Mouse (Mus musculus) lung, embryonic 16.5 days (tissue): ENCODE measurements around the gene Tnpo2. TPM values are rescaled to one million over a fixed set of nuclear protein-coding genes. Genes with fewer than 3 reads are reported as not detected.

ENCODE experiments used
- ATAC-seq: fragments of 200-750 bp; cut with Nextera tagmentation; 2 replicates; pipeline ENCODE4 v1.8.0; 2017; ENCODE audit warnings: low read depth, mild to moderate bottlenecking, moderate library complexity
- H3K27ac ChIP-seq: fragments of 300-500 bp; sonication (generic); 2 replicates; pipeline ENCODE4 v1.5.1; 2014; ENCODE audit warnings: mild to moderate bottlenecking, control low read depth, low read length
- H3K27me3 ChIP-seq: fragments of 300-500 bp; sonication (generic); 2 replicates; pipeline ENCODE4 v1.6.1; 2014; ENCODE audit warnings: low read depth, low read length, mixed read lengths; ENCODE audit not compliant: control insufficient read depth, insufficient read depth
- H3K36me3 ChIP-seq: fragments of 300-500 bp; sonication (generic); 2 replicates; pipeline ENCODE4 v1.6.1; 2014; ENCODE audit warnings: low read length; ENCODE audit not compliant: control insufficient read depth, insufficient read depth
- H3K4me1 ChIP-seq: fragments of 300-500 bp; sonication (generic); replicated peaks from 2 replicates; pipeline ENCODE4 v1.6.1; 2014; ENCODE audit warnings: low read length, mixed read lengths; ENCODE audit not compliant: control insufficient read depth, insufficient read depth
- H3K4me2 ChIP-seq: fragments of 300-500 bp; sonication (generic); 2 replicates; pipeline ENCODE4 v1.6.1; 2014; ENCODE audit warnings: low read depth, low read length, control low read depth
- H3K4me3 ChIP-seq: fragments of 300-500 bp; sonication (generic); 2 replicates; pipeline ENCODE4 v1.5.1; 2014; ENCODE audit warnings: mild to moderate bottlenecking, low read length, control low read depth
- H3K9ac ChIP-seq: fragments of 300-500 bp; sonication (generic); 2 replicates; pipeline ENCODE4 v1.6.1; 2014; ENCODE audit warnings: low read length, control low read depth
- H3K9me3 ChIP-seq: fragments of 300-500 bp; sonication (generic); 2 replicates; pipeline ENCODE4 v1.6.1; 2016; ENCODE audit warnings: low read length; ENCODE audit not compliant: control insufficient read depth
- WGBS: fragments of 180-500 bp; shearing (Covaris S2); extraction: QIAGEN DNeasy Blood & Tissue Kit; methylation state at CpG from one replicate; pipeline ENCODE4 v1.1.7; 2014; 5-methylcytosine and 5-hydroxymethylcytosine counted together
- polyA plus RNA-seq: library from polyadenylated mRNA; unstranded; fragments of >200 nt; fragmentation: Nextera tagmentation; extraction: Ambion mirVana; gene quantifications from 2 replicates; pipeline ENCODE4 v1.2.1, GENCODE M21; 2015

Tnpo2 gene
- polyA plus RNA-seq, 1 experiment from 2014 or later, result 29.5 TPM

DNA sequence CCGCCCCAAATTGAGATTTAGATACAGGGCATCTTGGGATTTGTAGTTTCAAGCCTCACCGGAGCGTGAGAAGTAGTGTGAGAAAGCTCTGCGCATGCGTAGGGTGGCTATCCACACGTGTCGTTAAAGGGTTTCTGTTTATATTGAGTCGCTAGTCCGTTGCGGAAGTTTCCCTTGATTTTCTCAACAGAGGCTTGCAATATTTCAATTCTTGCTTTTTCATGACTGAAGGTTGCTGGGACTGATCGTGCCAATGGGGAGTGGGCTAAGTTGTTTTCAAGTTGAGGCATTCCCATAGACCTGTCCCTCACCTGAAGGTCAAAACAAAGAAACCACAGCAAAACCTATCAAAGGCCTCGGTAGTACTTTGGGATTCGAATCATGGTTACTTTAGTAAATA lies 2.0 kb upstream of the Tnpo2 start:
- no peak for ATAC-seq
- Histone ChIP-seq H3K27me3 (no peaks in the 10 kb centered on the region), H3K4me1 (peaks cover 15% of the 10 kb centered on the region), H3K4me3 (peak overlapping the region; percentile 83), H3K36me3 (peaks cover 30% of the 10 kb centered on the region), H3K4me2 (peak overlapping the region; percentile 91), H3K9me3 (no peaks in the 10 kb centered on the region), H3K27ac (peak overlapping the region; percentile 50; the same call in 1 of the 2 replicates), H3K9ac (peak overlapping the region; percentile 94)
- under 1% methylated on average over 13 of the region's 13 CpGs for WGBS

GRCm38 (mm10) chr8:85035165-85035727 lies 1.5 kb upstream of the Tnpo2 start:
- Histone ChIP-seq H3K27ac (peak overlapping the region; percentile 100), H3K36me3 (peaks cover 27% of the 10 kb centered on the region), H3K27me3 (no peaks in the 10 kb centered on the region), H3K4me2 (peak overlapping the region; percentile 91), H3K9me3 (no peaks in the 10 kb centered on the region), H3K4me1 (peaks cover 15% of the 10 kb centered on the region), H3K9ac (peak overlapping the region; percentile 94), H3K4me3 (peak overlapping the region; percentile 83)
- ATAC-seq, result no peak
- 4% methylated on average over 12 of the region's 12 CpGs for WGBS

- peak; percentile 12 for ATAC-seq
- WGBS, result under 1% methylated on average over 15 of the region's 15 CpGs
- Histone ChIP-seq H3K27ac (peak overlapping the region; percentile 100), H3K4me2 (peak overlapping the region; percentile 91), H3K4me1 (peaks cover 15% of the 10 kb centered on the region), H3K9me3 (no peaks in the 10 kb centered on the region), H3K27me3 (no peaks in the 10 kb centered on the region), H3K36me3 (peaks cover 28% of the 10 kb centered on the region), H3K4me3 (peak overlapping the region; percentile 83), H3K9ac (peak overlapping the region; percentile 94)
These were observed 896 bp upstream of the Tnpo2 start for GRCm38 (mm10) chr8:85035728-85036310.

DNA sequence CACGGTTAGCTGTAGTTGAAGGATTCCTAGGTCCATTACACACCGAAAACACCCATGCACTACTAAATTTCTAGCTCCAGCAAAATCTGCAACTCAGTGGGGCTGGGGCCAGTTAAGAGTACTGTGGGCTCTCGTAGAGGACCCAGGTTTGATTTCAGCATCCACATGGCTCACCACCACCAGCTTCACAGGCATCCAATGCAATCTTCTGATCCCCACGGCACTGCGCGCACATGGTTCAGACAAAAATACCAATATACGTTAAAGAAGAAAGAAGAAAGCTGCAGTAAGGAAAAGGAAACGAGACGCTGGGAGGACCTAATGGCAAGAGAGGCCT lies 366 bp upstream of the Tnpo2 start:
- peaks cover 29% of the 10 kb centered on the region for H3K36me3 ChIP-seq

GRCm38 (mm10) chr8:85037366-85037680 lies 608 bp downstream of the Tnpo2 start:
- H3K4me1 ChIP-seq, result peaks cover 15% of the 10 kb centered on the region
- H3K27ac ChIP-seq, result peak overlapping the region; percentile 100
- H3K27me3 ChIP-seq, result no peaks in the 10 kb centered on the region
- 0% methylated on average over 14 of the region's 14 CpGs for WGBS
- H3K4me2 ChIP-seq, result peak overlapping the region; percentile 81
- peaks cover 22% of the 10 kb centered on the region for H3K36me3 ChIP-seq
- no peaks in the 10 kb centered on the region for H3K9me3 ChIP-seq
- ATAC-seq, result peak; percentile 53
- peak overlapping the region; percentile 83 for H3K4me3 ChIP-seq
- H3K9ac ChIP-seq, result peak overlapping the region; percentile 94

More for the DNA sequence above, 366 bp upstream of the Tnpo2 start:
- H3K4me3 ChIP-seq, result peak overlapping the region; percentile 83
- H3K27ac ChIP-seq, result peak overlapping the region; percentile 100
- 0% methylated on average over 9 of the region's 9 CpGs for WGBS
- peaks cover 15% of the 10 kb centered on the region for H3K4me1 ChIP-seq
- peak overlapping the region; percentile 91 for H3K4me2 ChIP-seq
- H3K9me3 ChIP-seq, result no peaks in the 10 kb centered on the region
- peak; percentile 26 for ATAC-seq
- H3K9ac ChIP-seq, result peak overlapping the region; percentile 94
- no peaks in the 10 kb centered on the region for H3K27me3 ChIP-seq

DNA sequence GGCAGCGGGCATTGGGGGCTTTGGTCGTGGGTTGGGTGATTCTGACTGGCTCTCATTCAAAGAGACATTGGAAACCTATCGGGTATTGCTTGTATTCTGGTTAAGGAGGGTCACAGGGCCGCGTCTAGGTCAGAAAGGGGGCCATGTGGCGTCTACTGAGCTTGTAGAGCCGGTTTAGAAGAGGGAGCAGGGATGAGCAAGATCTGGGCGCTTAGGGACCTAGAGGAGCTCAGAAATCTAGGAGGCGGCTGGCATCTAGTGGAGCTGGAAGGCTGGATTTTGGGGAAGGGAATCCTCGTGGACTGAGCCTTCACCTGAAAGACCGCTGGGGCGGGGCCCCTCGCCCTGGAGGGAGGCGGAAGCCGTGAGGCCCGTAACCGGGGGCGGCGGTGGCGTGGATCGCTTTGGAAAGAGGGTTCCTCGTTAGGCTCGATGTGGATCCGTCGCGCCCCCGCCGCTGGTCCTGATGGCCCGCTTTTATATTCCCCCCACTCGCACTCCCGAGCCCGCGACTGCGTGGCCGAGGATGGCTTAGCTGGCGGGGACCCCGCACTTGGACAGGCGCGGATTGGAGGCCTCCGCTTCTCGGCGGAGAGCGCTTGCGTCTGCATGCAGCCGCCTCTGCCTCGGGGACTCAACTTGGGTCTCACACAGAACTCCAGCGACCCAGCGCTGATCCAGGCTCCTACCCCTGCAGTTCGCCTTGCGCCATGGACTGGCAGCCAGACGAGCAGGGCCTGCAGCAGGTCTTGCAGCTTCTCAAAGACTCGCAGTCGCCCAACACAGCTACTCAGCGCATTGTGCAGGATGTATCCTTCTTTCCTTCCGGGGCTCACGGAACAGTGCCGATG lies 1.2 kb downstream of the Tnpo2 start:
- peak; percentile 3; the same call in 1 of the 2 replicates for ATAC-seq
- Histone ChIP-seq H3K4me3 (peak overlapping the region; percentile 83), H3K4me2 (peak overlapping the region; percentile 81), H3K27ac (peak overlapping the region; percentile 100), H3K36me3 (peaks cover 17% of the 10 kb centered on the region), H3K4me1 (peaks cover 15% of the 10 kb centered on the region), H3K9me3 (no peaks in the 10 kb centered on the region), H3K9ac (peak overlapping the region; percentile 94), H3K27me3 (no peaks in the 10 kb centered on the region)
- WGBS, result under 1% methylated on average over 52 of the region's 57 CpGs

- H3K27ac ChIP-seq, result no peak overlapping the region
- H3K9me3 ChIP-seq, result no peaks in the 10 kb centered on the region
- no peak overlapping the region for H3K9ac ChIP-seq
- no peak overlapping the region for H3K4me2 ChIP-seq
- H3K36me3 ChIP-seq, result peaks cover 64% of the 10 kb centered on the region
- no peaks in the 10 kb centered on the region for H3K27me3 ChIP-seq
- peaks cover 3% of the 10 kb centered on the region for H3K4me1 ChIP-seq
- no peak overlapping the region for H3K4me3 ChIP-seq
- ATAC-seq, result no peak
- WGBS, result 91% methylated on average over 6 of the region's 6 CpGs
These were observed 6.9 kb downstream of the Tnpo2 start for GRCm38 (mm10) chr8:85043619-85044018.

DNA sequence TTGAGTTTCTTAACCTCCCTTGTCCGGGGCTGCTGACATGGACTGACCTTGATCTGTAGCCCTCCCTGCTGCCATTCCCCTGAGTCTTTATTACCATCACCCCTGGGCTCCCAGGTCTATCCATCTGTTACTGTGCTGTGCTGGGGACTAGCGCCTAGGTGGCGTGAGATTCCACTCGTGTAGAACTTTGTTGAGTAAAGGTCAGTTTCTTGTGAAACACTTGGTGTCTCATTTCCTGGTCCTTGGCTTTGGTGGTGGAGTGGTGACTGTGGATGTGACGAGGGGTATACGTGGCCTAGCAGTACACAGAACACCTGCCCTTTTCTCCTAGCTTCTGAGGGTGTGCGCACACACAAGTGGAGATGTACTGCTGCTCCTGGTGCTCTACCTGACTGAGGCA lies 20.7 kb downstream of the Tnpo2 start:
- Histone ChIP-seq H3K9ac (no peak overlapping the region), H3K4me2 (no peak overlapping the region), H3K9me3 (no peaks in the 10 kb centered on the region), H3K27ac (no peak overlapping the region), H3K4me1 (no peaks in the 10 kb centered on the region; the same call in 1 of the 2 replicates), H3K4me3 (no peak overlapping the region), H3K27me3 (no peaks in the 10 kb centered on the region), H3K36me3 (peaks cover 37% of the 10 kb centered on the region)
- ATAC-seq, result no peak
- WGBS, result 76% methylated on average over 7 of the region's 7 CpGs

DNA sequence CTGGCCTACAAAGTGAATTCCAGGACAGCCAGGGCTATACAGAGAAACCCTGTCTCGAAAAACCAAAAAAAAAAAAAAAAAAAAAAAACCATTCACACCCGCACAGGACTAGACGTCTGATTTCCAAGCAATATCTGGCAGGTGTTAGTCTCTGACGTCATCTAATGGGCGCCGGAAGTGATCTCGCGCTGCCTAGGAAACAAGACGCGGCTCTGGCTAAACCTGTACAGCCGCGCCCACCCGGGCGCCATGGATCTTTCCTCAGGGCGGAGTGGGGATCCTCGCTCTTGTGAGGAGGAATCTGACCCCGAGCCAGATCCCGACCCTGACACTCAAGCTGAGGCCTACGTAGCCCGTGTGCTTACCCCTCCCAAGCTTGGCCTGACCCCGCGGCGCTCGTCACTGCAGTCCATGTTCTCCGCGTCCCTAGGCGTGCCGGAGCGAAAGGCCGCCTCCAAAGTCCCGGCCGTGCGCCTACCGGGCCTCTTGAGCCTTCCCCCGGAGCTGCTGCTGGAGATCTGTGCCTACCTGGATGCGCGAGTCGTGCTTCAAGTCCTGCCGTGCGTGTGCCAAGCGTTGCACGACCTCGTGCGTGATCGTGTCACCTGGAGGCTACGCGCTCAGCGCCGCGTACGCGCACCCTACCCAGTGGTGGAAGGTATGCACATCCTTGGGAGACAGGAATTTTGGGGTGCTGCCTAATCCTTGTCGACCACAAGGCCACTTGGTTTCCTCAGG lies 23.3 kb downstream of the Tnpo2 start, which contains the start of gene Fbxw9:
TSS of gene Fbxw9 (plus strand) at position 177 of the 738 bp plus-strand sequence.
- peak within 1 kb of the TSS; percentile 83 for H3K4me3 ChIP-seq
- H3K27me3 ChIP-seq, result no peaks in the 10 kb centered on the region
- peak within 1 kb of the TSS; percentile 77 for H3K9ac ChIP-seq
- ATAC-seq, result peak; percentile 88
- H3K4me1 ChIP-seq, result no peaks in the 10 kb centered on the region; the same call in 1 of the 2 replicates
- peak within 1 kb of the TSS; percentile 87 for H3K4me2 ChIP-seq
- H3K36me3 ChIP-seq, result peaks cover 14% of the 10 kb centered on the region
- H3K27ac ChIP-seq, result no peak within 1 kb of the TSS
- under 1% methylated on average over 52 of the region's 53 CpGs for WGBS
- H3K9me3 ChIP-seq, result no peaks in the 10 kb centered on the region
